Comparison of ENCODE assay signal across 30 mouse cellular contexts in the genomic region with DNA sequence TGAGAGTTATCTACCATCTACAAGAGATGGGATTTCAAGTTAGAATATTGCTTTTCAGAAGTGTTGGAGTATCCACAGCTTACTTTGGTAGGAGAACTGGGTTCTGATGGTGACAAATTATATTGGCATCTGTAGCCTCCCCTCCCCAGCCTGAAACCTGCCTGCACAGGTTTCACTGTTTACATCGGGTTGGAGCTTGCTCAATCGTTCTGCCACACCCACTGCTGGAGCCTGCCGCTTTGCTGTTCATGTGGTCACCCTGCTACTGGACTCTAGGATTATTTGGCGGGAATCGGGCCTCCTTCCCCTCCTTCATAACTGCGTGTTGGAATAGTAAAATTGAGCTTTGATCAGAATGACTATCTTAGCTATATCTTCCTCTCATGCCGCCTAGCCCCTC. TPM values are rescaled to one million over a fixed set of nuclear protein-coding genes. Genes with fewer than 3 reads are reported as not detected.
"Had no signal": no experiment of that assay in that cellular context is flagged by ENCODE, and none has a peak within 500 bp of the region (broad histone marks: within the 10 kb centered on the region; RNA-seq: fewer than 3 reads in every experiment).

No protein-coding gene starts in this region.

- H3K9me3 ChIP-seq: kidney, embryonic 15.5 days; limb, embryonic 12.5 days; limb, embryonic 15.5 days; liver, embryonic 12.5 days; liver, embryonic 15.5 days; midbrain, embryonic 12.5 days; midbrain, embryonic 15.5 days; neural tube, embryonic 12.5 days; neural tube, embryonic 15.5 days had no signal

- H3K4me3 ChIP-seq: kidney, embryonic 15.5 days; limb, embryonic 12.5 days; limb, embryonic 15.5 days; liver, embryonic 12.5 days; liver, embryonic 15.5 days; midbrain, embryonic 12.5 days; midbrain, embryonic 15.5 days; neural tube, embryonic 12.5 days; neural tube, embryonic 15.5 days had no signal

- H3K36me3 ChIP-seq: kidney, embryonic 15.5 days; limb, embryonic 12.5 days; limb, embryonic 15.5 days; liver, embryonic 12.5 days; liver, embryonic 15.5 days; midbrain, embryonic 12.5 days; midbrain, embryonic 15.5 days; neural tube, embryonic 12.5 days; neural tube, embryonic 15.5 days had no signal

- H3K4me1 ChIP-seq: kidney, embryonic 15.5 days; limb, embryonic 12.5 days; limb, embryonic 15.5 days; liver, embryonic 12.5 days; liver, embryonic 15.5 days; midbrain, embryonic 12.5 days; midbrain, embryonic 15.5 days; neural tube, embryonic 12.5 days; neural tube, embryonic 15.5 days had no signal

- ATAC-seq: liver, embryonic 12.5 days; midbrain, embryonic 15.5 days had no signal

- H3K27me3 ChIP-seq: kidney, embryonic 15.5 days; limb, embryonic 12.5 days; limb, embryonic 15.5 days; liver, embryonic 12.5 days; liver, embryonic 15.5 days; midbrain, embryonic 12.5 days; midbrain, embryonic 15.5 days; neural tube, embryonic 12.5 days; neural tube, embryonic 15.5 days had no signal

- DNase-seq: kidney, adult 11 months; kidney, adult 8-10 months; kidney, postnatal 10 days; kidney, postnatal 36 days; left cerebral cortex, postnatal 4 days; lung, adult 2 months; lung, postnatal 14 days; lung, postnatal 4 days; right cerebral cortex, adult 18-20 months; right cerebral cortex, postnatal 14 days; right cerebral cortex, postnatal 4 days; thymus, adult 18-20 months; thymus, postnatal 36 days had no signal

- H3K27ac ChIP-seq: kidney, embryonic 15.5 days; limb, embryonic 12.5 days; limb, embryonic 15.5 days; liver, embryonic 12.5 days; liver, embryonic 15.5 days; midbrain, embryonic 12.5 days; midbrain, embryonic 15.5 days; neural tube, embryonic 12.5 days; neural tube, embryonic 15.5 days had no signal

- H3K9ac ChIP-seq: kidney, embryonic 15.5 days; limb, embryonic 12.5 days; limb, embryonic 15.5 days; liver, embryonic 12.5 days; liver, embryonic 15.5 days; midbrain, embryonic 12.5 days; midbrain, embryonic 15.5 days; neural tube, embryonic 12.5 days; neural tube, embryonic 15.5 days had no signal

RNA-seq across cellular contexts. Expression of a gene that starts 22.5 kb away (rescaled TPM):
- total RNA-seq: layer of hippocampus, adult 18-20 months; layer of hippocampus, postnatal 14 days; left cerebral cortex, adult 8-10 months; left cerebral cortex, postnatal 14 days; left cerebral cortex, postnatal 4 days; megakaryocyte progenitor cell, adult 5-6 weeks; megakaryocyte-erythroid progenitor cell, adult 5-6 weeks had no signal
- polyA plus RNA-seq: kidney, embryonic 15.5 days; limb, embryonic 12.5 days; limb, embryonic 15.5 days; liver, embryonic 12.5 days; liver, embryonic 15.5 days; lung, adult 2 months; lung, embryonic 16.5 days; midbrain, embryonic 12.5 days; midbrain, embryonic 15.5 days; neural tube, embryonic 12.5 days; neural tube, embryonic 15.5 days; stomach, embryonic 14.5 days had no signal
